Mouse (Mus musculus): ENCODE results near the gene Olfr1217. TPM values are rescaled to one million over a fixed set of nuclear protein-coding genes. Genes with fewer than 3 reads are reported as not detected.

The Olfr1217 gene
- polyA plus RNA-seq, 1 experiment from 2014 or later = not detected

Other genes with a start within 250 kb of the Olfr1217 start
- gene Olfr1201, start 239.0 kb downstream of the Olfr1217 start, polyA plus RNA-seq (2014; fragmentation: Nextera tagmentation; extraction: Ambion mirVana) = not detected in 2 replicates
- not detected in 2 replicates for gene Olfr1202, start 217.6 kb downstream of the Olfr1217 start, polyA plus RNA-seq (2014; fragmentation: Nextera tagmentation; extraction: Ambion mirVana)
- gene Olfr1205, start 202.3 kb downstream of the Olfr1217 start, polyA plus RNA-seq (2014; fragmentation: Nextera tagmentation; extraction: Ambion mirVana) = not detected in 2 replicates
- not detected in 2 replicates for gene Olfr1204, start 182.8 kb downstream of the Olfr1217 start, polyA plus RNA-seq (2014; fragmentation: Nextera tagmentation; extraction: Ambion mirVana)
- gene Olfr1206, start 168.8 kb downstream of the Olfr1217 start, polyA plus RNA-seq (2014; fragmentation: Nextera tagmentation; extraction: Ambion mirVana) = not detected in 2 replicates
- not detected in 2 replicates for gene Olfr1208, start 129.8 kb downstream of the Olfr1217 start, polyA plus RNA-seq (2014; fragmentation: Nextera tagmentation; extraction: Ambion mirVana)
- gene Olfr1209, start 116.9 kb downstream of the Olfr1217 start, polyA plus RNA-seq (2014; fragmentation: Nextera tagmentation; extraction: Ambion mirVana) = not detected in 2 replicates
- not detected in 2 replicates for gene Olfr1211, start 94.0 kb downstream of the Olfr1217 start, polyA plus RNA-seq (2014; fragmentation: Nextera tagmentation; extraction: Ambion mirVana)
- gene Olfr1212, start 78.1 kb downstream of the Olfr1217 start, polyA plus RNA-seq (2014; fragmentation: Nextera tagmentation; extraction: Ambion mirVana) = not detected in 2 replicates
- gene Gm13762, start 51.8 kb downstream of the Olfr1217 start, polyA plus RNA-seq (2014; fragmentation: Nextera tagmentation; extraction: Ambion mirVana) = not detected in 2 replicates
- gene Olfr1214, start 39.4 kb downstream of the Olfr1217 start, polyA plus RNA-seq (2014; fragmentation: Nextera tagmentation; extraction: Ambion mirVana) = not detected in 2 replicates
- gene Olfr1215, start 25.1 kb downstream of the Olfr1217 start, polyA plus RNA-seq (2014; fragmentation: Nextera tagmentation; extraction: Ambion mirVana) = not detected in 2 replicates
- gene Olfr1216, start 13.7 kb downstream of the Olfr1217 start, polyA plus RNA-seq (2014; fragmentation: Nextera tagmentation; extraction: Ambion mirVana) = not detected in 2 replicates
- not detected in 2 replicates for gene Olfr1218, start 29.1 kb upstream of the Olfr1217 start, polyA plus RNA-seq (2014; fragmentation: Nextera tagmentation; extraction: Ambion mirVana)
- gene Olfr1219, start 51.4 kb upstream of the Olfr1217 start, polyA plus RNA-seq (2014; fragmentation: Nextera tagmentation; extraction: Ambion mirVana) = not detected in 2 replicates
- gene Olfr1220, start 74.8 kb upstream of the Olfr1217 start, polyA plus RNA-seq (2014; fragmentation: Nextera tagmentation; extraction: Ambion mirVana) = not detected in 2 replicates
- not detected in 2 replicates for gene Olfr1221, start 85.2 kb upstream of the Olfr1217 start, polyA plus RNA-seq (2014; fragmentation: Nextera tagmentation; extraction: Ambion mirVana)
- gene Olfr1222, start 101.0 kb upstream of the Olfr1217 start, polyA plus RNA-seq (2014; fragmentation: Nextera tagmentation; extraction: Ambion mirVana) = not detected in 2 replicates
- gene Olfr1223, start 119.5 kb upstream of the Olfr1217 start, polyA plus RNA-seq (2014; fragmentation: Nextera tagmentation; extraction: Ambion mirVana) = not detected in 2 replicates
- gene Olfr1224-ps1, start 132.0 kb upstream of the Olfr1217 start, polyA plus RNA-seq (2014; fragmentation: Nextera tagmentation; extraction: Ambion mirVana) = not detected in 2 replicates
- gene Olfr1225, start 142.6 kb upstream of the Olfr1217 start, polyA plus RNA-seq (2014; fragmentation: Nextera tagmentation; extraction: Ambion mirVana) = not detected in 2 replicates
- not detected in 2 replicates for gene Olfr1226, start 168.0 kb upstream of the Olfr1217 start, polyA plus RNA-seq (2014; fragmentation: Nextera tagmentation; extraction: Ambion mirVana)
- not detected in 2 replicates for gene Olfr1228, start 222.0 kb upstream of the Olfr1217 start, polyA plus RNA-seq (2014; fragmentation: Nextera tagmentation; extraction: Ambion mirVana)

Measured in heart, embryonic 11.5 days (tissue).